Mouse (Mus musculus): Measurements from ENCODE around the gene Pisd. TPM values are rescaled to one million over a fixed set of nuclear protein-coding genes. Genes with fewer than 3 reads are reported as not detected.
A peak's percentile ranks its signal among the peaks of the same experiment; 100 is the strongest.
"Not testable (repeated sequence)": the region's sequence is repeated elsewhere in the genome, so short reads cannot be mapped to it uniquely, and the experiment has no call there.

The Pisd gene
- total and polyA plus RNA-seq, 3 experiments: 45.2 to 57.1 (median 52.1) TPM

GRCm38 (mm10) chr5:32815396-32815795 lies 29.9 kb upstream of the Pisd start:
- TF ChIP-seq PAX5 (IDR thresholded peaks at IDR 0.05; ENCODE audit: low read length) (no peak), MAFK (IDR thresholded peaks at IDR 0.05; ENCODE audit: insufficient replicate concordance, low read length) (no peak), MAX (IDR thresholded peaks at IDR 0.05; ENCODE audit: low read length) (no peak), MXI1 (IDR thresholded peaks at IDR 0.05; ENCODE audit: low read depth, low read length) (no peak), USF2 (conservative IDR thresholded peaks at IDR 0.05; ENCODE audit: low read depth, low read length) (no peak), HCFC1 (IDR thresholded peaks at IDR 0.05; ENCODE audit: low read depth, low read length) (no peak), NELFE (IDR thresholded peaks at IDR 0.05; ENCODE audit: low read depth, low read length) (no peak), BHLHE40 (IDR thresholded peaks at IDR 0.05; ENCODE audit: low read depth, low read length) (no peak), USF1 (IDR thresholded peaks at IDR 0.05; ENCODE audit: low read depth, low read length) (no peak), UBTF (IDR thresholded peaks at IDR 0.05; ENCODE audit: low read depth, low read length) (no peak), KAT2A (IDR thresholded peaks at IDR 0.05; ENCODE audit: insufficient replicate concordance, low read length) (no peak), CTCF (conservative IDR thresholded peaks at IDR 0.05 in 1 of 2, IDR thresholded peaks at IDR 0.05 in 1 of 2; ENCODE audit: low read depth in 2 of 2, low read length in 2 of 2) (no peak), GABPA (IDR thresholded peaks at IDR 0.05; ENCODE audit: insufficient replicate concordance, low read depth, low read length) (no peak), RCOR1 (conservative IDR thresholded peaks at IDR 0.05; ENCODE audit: low read depth, low read length) (no peak), CHD1 (IDR thresholded peaks at IDR 0.05; ENCODE audit: low read depth, low read length) (no peak), POLR2A (IDR thresholded peaks at IDR 0.05; ENCODE audit: low read depth, low read length) (no peak)
- Histone ChIP-seq H3K4me3 (replicated peaks in 1 of 3; ENCODE audit: low read depth in 2 of 3, low read length in 2 of 3, poor library complexity in 1 of 3) (no peak overlapping the region), H3K9ac (ENCODE audit: insufficient read depth, low read depth) (no peak overlapping the region), H3K79me2 (replicated peaks; ENCODE audit: control insufficient read depth, extremely low read depth, insufficient read depth, poor library complexity, severe bottlenecking) (peaks cover 2% of the 10 kb centered on the region; the same call in 1 of the 2 replicates), H3K4me2 (ENCODE audit: insufficient read depth, low read depth, poor library complexity, severe bottlenecking) (no peak overlapping the region), H3K4me1 (ENCODE audit: control insufficient read depth in 1 of 2, insufficient read depth in 2 of 2) (no peaks in the 10 kb centered on the region), H3K9me3 (replicated peaks; ENCODE audit: low read length) (no peaks in the 10 kb centered on the region), H3K27me3 (replicated peaks) (no peaks in the 10 kb centered on the region), H3K36me3 (replicated peaks in 1 of 2; ENCODE audit: control insufficient read depth in 1 of 2, insufficient read depth in 1 of 2, low read length in 1 of 2) (peaks cover 50 to 79% of the 10 kb centered on the region in 2 experiments), H3K27ac (ENCODE audit: insufficient read depth, low read depth) (no peak overlapping the region)
- DNase-seq (ENCODE audit: extremely low read depth): no peak
- dilution Hi-C loops (cut with MboI; ENCODE audit: extremely low pct_ligation_motif_present, extremely low pct_unique_long_range_greater_than_20kb, low sequenced_read_pairs) (no loop called here), in situ Hi-C loops (cut with MboI; ENCODE audit: low pct_ligation_motif_present, low pct_unique_long_range_greater_than_20kb, low sequenced_read_pairs) (no loop called here)

DNA sequence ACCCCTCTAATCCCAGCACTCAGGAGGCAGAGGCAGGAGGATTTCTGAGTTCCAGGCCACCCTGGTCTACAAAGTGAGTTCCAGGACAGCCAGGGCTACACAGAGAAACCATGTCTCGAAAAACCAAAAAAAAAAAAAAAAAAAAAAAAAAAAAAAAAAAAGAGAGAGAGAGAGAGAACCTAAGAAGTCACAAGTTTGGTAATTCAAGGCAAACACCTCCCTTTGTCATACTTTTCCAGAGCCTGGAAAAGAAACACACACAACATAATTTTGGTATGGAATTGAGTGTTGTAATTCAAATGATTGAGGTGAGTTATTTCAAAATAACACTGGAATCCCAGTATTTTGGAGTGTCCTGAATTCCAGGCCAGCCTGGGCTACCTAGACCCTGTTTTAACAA lies 1.0 kb upstream of the Pisd start:
- peak; percentile 63; the same call in 1 of the 2 replicates for TF ChIP-seq ZNF384 (IDR thresholded peaks at IDR 0.05; ENCODE audit: low read depth, low read length)
- DNase-seq (ENCODE audit: extremely low read depth); H3K9ac ChIP-seq (ENCODE audit: insufficient read depth, low read depth); H3K27me3 ChIP-seq (replicated peaks); H3K27ac ChIP-seq (ENCODE audit: insufficient read depth, low read depth); H3K4me3 ChIP-seq (replicated peaks in 1 of 3; ENCODE audit: low read depth in 2 of 3, low read length in 2 of 3, poor library complexity in 1 of 3); in situ Hi-C loops (cut with MboI; ENCODE audit: low pct_ligation_motif_present, low pct_unique_long_range_greater_than_20kb, low sequenced_read_pairs); dilution Hi-C loops (cut with MboI; ENCODE audit: extremely low pct_ligation_motif_present, extremely low pct_unique_long_range_greater_than_20kb, low sequenced_read_pairs); H3K9me3 ChIP-seq (replicated peaks; ENCODE audit: low read length): not testable (repeated sequence)
- Histone ChIP-seq H3K79me2 (replicated peaks; ENCODE audit: control insufficient read depth, extremely low read depth, insufficient read depth, poor library complexity, severe bottlenecking) (peaks cover 12% of the 10 kb centered on the region; the same call in 1 of the 2 replicates), H3K4me1 (ENCODE audit: control insufficient read depth in 1 of 2, insufficient read depth in 2 of 2) (peaks cover 3 to 25% of the 10 kb centered on the region in 2 experiments; a peak in 3 of 4 replicates), H3K4me2 (ENCODE audit: insufficient read depth, low read depth, poor library complexity, severe bottlenecking) (peak overlapping the region; percentile 72; the same call in 1 of the 2 replicates), H3K36me3 (replicated peaks in 1 of 2; ENCODE audit: control insufficient read depth in 1 of 2, insufficient read depth in 1 of 2, low read length in 1 of 2) (peaks cover 22 to 54% of the 10 kb centered on the region in 2 experiments)
